Mouse (Mus musculus) brain, embryonic 18.5 days (tissue): Measurements from ENCODE around the gene Pcyt1a.
"Not testable (repeated sequence)": the region's sequence is repeated elsewhere in the genome, so short reads cannot be mapped to it uniquely, and the experiment has no call there.

ENCODE experiments used
- DNase-seq: peaks from one replicate; pipeline ENCODE4 v3.0.0-alpha.2; 2012; ENCODE audit warnings: low read depth, low spot score

Gene Pcyt1a

DNA sequence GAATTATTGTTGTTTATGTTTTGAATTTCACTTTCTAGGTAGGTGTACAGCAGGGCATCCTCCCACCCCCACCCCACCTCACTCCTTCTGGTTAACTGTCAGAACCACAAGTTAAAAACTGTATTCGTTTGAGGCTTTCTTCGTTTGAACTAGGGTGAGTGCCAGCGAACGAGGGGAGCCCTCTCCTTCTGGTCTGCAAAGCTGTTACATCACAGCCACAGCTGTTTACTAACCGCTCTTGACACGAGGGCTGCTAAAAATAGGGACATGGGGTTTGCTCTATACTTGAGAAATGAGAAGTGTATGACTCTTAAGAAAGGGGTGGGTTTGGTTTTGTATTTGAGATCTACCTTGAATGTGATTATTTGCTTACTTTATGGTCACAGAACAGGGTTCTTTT is 3.3 kb downstream of the Pcyt1a start:
- DNase-seq, result no peak

- no peak for DNase-seq
These were observed 4.0 kb downstream of the Pcyt1a start for GRCm38 (mm10) chr16:32434691-32435090.

GRCm38 (mm10) chr16:32436657-32437056 is 5.9 kb downstream of the Pcyt1a start:
- DNase-seq, result no peak

DNA sequence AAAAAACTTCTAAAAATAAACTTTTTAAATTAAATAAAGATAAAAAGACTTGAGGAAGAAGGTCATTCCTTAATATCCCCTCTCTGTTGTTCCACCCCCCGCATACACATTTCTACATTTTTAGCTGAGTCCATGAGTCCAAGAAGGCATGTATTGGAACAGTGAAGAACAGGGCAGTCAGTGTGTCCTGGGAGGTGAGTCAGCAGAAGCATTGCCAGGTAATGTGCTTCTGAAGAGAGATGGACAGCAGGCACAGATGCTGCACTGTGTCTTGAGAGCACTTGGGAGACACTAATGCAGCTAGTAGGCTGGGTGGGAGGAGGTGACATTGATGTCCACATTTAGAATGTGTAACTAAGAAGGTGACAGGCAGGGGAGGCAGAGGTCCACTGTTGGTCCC is 6.5 kb downstream of the Pcyt1a start:
- no peak for DNase-seq

- no peak for DNase-seq
These were observed 10.7 kb downstream of the Pcyt1a start for GRCm38 (mm10) chr16:32441432-32441831.

DNA sequence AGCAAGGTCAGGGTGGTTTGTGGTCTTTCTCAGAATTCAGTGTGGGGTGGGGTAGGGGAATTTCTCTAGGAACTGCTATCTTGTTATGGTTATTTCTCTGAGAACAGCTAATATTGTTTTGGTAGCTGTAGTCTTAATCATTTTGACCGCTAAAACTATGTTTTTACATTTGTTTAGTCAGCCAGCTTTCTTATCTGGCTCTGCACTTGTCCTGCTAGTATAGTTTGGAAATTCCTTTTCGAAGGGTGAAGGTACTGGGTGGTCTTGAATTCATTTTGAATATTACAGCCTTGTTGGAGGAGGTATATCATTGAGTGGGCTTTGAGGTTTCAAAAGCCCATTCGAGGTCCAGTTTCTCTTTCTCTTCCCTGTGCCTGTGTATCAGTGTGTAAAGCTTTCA is 13.9 kb downstream of the Pcyt1a start:
- not testable (repeated sequence) for DNase-seq

DNA sequence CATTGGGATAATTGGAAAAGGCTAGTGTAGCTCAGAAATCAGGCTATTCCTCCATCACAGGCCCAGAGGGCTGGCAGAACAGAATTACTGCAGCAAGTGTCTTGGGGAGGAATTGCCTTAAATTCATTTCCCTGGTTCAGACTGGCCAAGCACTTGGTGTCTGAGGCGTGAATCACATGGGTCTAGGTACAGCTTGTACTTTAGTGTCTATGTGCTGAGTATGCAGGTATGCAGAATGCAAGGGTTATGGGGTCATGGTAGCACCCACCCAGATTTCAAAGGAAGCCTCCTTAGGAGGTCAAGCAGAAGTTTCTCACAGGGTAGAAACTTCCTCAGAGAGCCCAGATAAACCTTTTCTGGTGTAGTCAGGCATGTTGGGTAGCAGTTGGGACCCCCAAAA is 14.8 kb downstream of the Pcyt1a start:
- DNase-seq, result no peak

DNA sequence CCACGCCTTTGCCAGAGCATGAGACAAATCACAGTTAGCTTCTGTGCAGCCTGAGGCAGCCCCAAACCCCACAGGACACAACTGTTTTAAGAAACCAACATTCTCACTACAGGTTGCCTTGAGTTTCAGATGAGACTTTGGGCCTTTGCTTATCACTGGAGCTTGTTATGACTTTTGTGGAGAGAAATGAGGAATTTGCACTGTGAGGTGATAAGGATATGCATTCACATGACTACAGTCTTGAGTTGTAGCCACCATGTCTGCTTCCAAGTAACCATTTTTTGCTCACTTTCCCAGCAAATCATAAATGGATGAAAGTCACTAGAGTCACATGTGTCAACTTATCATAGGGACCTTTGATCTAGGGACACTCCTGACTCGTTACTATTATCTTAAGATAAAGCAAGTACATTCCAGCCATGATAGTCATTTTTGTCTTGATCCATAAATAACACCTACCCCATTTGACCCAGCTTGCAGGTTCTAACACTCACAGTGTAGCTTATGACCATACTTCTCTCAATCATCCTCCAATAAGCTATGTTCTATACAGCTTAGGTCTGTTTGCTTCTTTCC is 15.9 kb downstream of the Pcyt1a start:
- DNase-seq, result no peak

- no peak for DNase-seq
These were observed 18.9 kb downstream of the Pcyt1a start for GRCm38 (mm10) chr16:32449665-32450064.

GRCm38 (mm10) chr16:32450133-32450532 is 19.4 kb downstream of the Pcyt1a start:
- DNase-seq, result no peak

GRCm38 (mm10) chr16:32453102-32453501 is 22.4 kb downstream of the Pcyt1a start:
- DNase-seq, result no peak

DNA sequence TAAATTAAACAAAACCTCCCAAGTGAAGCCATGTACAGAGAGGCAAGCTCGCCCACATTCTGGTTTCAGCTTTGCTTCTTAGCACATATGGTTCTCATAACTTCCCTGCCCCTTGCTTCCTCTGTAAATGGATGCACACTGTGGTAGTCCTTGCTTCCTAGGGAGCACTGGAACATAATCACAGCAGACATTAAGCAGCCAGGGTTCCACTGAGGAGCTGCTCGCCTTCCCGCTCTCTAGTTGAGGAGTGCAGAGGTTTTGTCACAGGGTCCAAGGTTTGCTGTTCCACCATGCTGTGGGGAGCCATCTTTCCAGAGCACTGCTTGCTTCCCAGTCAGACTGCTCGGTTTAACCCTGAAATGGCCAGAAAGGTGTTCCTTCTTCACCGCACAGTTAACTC is 23.9 kb downstream of the Pcyt1a start:
- DNase-seq, result no peak

- DNase-seq, result no peak
These were observed 25.4 kb downstream of the Pcyt1a start for GRCm38 (mm10) chr16:32456086-32456485.

- DNase-seq, result no peak
These were observed 26.0 kb downstream of the Pcyt1a start for GRCm38 (mm10) chr16:32456761-32457160.

GRCm38 (mm10) chr16:32457589-32458386 is 27.1 kb downstream of the Pcyt1a start:
- no peak for DNase-seq

GRCm38 (mm10) chr16:32460518-32460917 is 29.8 kb downstream of the Pcyt1a start:
- DNase-seq, result no peak

GRCm38 (mm10) chr16:32461713-32462112 is 31.0 kb downstream of the Pcyt1a start:
- no peak for DNase-seq

- no peak for DNase-seq
These were observed 32.2 kb downstream of the Pcyt1a start for GRCm38 (mm10) chr16:32462950-32463349.

DNA sequence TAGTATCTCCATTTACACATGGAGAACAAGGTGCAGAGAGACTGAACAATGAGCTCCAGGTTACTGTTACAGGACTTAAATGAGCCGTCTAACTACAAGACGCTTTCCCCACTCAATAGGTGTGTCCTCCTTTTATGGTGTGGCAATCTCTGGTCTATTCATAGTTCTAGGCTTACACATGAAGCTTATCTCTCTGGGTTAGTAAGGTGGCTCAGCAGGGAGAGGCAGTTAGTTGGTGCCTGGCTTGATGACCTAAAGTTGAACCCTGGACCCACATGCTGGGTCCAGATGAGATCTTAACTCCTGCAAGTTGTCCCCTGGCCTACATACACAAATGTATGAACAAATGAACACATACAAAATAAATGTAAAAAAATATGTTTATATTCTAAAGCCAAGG is 32.7 kb downstream of the Pcyt1a start:
- DNase-seq, result no peak

GRCm38 (mm10) chr16:32464908-32465307 is 34.2 kb downstream of the Pcyt1a start:
- DNase-seq, result no peak

- no peak for DNase-seq
These were observed 37.8 kb downstream of the Pcyt1a start for GRCm38 (mm10) chr16:32468488-32468887.

GRCm38 (mm10) chr16:32469404-32470105 is 38.8 kb downstream of the Pcyt1a start:
- DNase-seq, result no peak
